Mouse (Mus musculus) limb, embryonic 13.5 days (tissue): ENCODE data around the gene Olfr1310. TPM values are rescaled to one million over a fixed set of nuclear protein-coding genes. Genes with fewer than 3 reads are reported as not detected.
"Not testable (repeated sequence)": the region's sequence is repeated elsewhere in the genome, so short reads cannot be mapped to it uniquely, and the experiment has no call there.

Source experiments
- ATAC-seq: fragments of 200-750 bp; cut with Nextera tagmentation; 2 replicates; pipeline ENCODE4 v1.8.0; 2017; ENCODE audit warnings: low read depth, moderate number of reproducible peaks, moderate TSS enrichment; ENCODE audit not compliant: low FRiP score
- H3K27ac ChIP-seq: fragments of 300-500 bp; sonication (generic); 2 replicates; pipeline ENCODE4 v1.5.1; 2015; ENCODE audit warnings: inconsistent platforms, mild to moderate bottlenecking, moderate library complexity
- H3K27me3 ChIP-seq: fragments of 300-500 bp; sonication (generic); 2 replicates; pipeline ENCODE4 v1.6.1; 2015; ENCODE audit warnings: mild to moderate bottlenecking, inconsistent platforms
- H3K36me3 ChIP-seq: fragments of 300-500 bp; sonication (generic); 2 replicates; pipeline ENCODE4 v1.6.1; 2015; ENCODE audit warnings: inconsistent platforms, mild to moderate bottlenecking, moderate library complexity
- H3K4me1 ChIP-seq: fragments of 300-500 bp; sonication (generic); 2 replicates; pipeline ENCODE4 v1.6.1; 2015; ENCODE audit warnings: inconsistent platforms
- H3K4me2 ChIP-seq: fragments of 300-500 bp; sonication (generic); replicated peaks from 2 replicates; pipeline ENCODE4 v1.6.1; 2015; ENCODE audit warnings: inconsistent platforms, mild to moderate bottlenecking, moderate library complexity
- H3K4me3 ChIP-seq: fragments of 300-500 bp; sonication (generic); 2 replicates; pipeline ENCODE4 v1.5.1; 2015; ENCODE audit warnings: moderate library complexity, mild to moderate bottlenecking, inconsistent platforms
- H3K9ac ChIP-seq: fragments of 300-500 bp; sonication (generic); 2 replicates; pipeline ENCODE4 v1.6.1; 2015; ENCODE audit warnings: mild to moderate bottlenecking, inconsistent platforms
- H3K9me3 ChIP-seq: fragments of 300-500 bp; sonication (generic); 2 replicates; pipeline ENCODE4 v1.6.1; 2016; ENCODE audit warnings: inconsistent platforms
- WGBS: fragments of 180-500 bp; shearing (Covaris S2); methylation state at CpG from one replicate; pipeline ENCODE4 v1.1.7; 2015; 5-methylcytosine and 5-hydroxymethylcytosine counted together
- polyA plus RNA-seq: library from polyadenylated mRNA; unstranded; fragments of >200 nt; fragmentation: Nextera tagmentation; extraction: Ambion mirVana; gene quantifications from 2 replicates; pipeline ENCODE4 v1.2.1, GENCODE M21; 2015

The Olfr1310 gene
- polyA plus RNA-seq = not detected in 2 replicates

DNA sequence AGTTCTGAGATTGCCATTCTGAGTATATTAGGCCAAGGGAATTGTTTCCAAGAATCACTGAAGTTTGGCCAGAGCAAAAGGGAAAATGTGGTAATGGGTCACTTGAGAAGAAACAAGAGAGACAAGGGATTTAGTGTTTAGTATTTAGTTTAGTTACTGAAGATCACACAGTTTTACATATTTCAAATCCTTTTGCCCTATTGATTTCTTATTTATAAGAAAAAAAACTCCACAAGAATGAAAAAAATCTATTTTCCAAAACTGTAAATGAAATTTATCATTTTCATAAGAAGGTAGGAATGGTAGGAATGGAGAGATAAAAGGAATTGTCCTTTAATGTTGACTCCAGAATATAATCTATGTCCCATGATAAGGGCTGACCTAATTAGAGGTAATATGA, at the start of gene Olfr1310:
TSS of gene Olfr1310 (minus strand) at position 101 of the 400 bp plus-strand sequence.
- Histone ChIP-seq H3K27me3 (no peaks in the 10 kb centered on the region), H3K4me3 (no peak within 1 kb of the TSS), H3K9me3 (no peaks in the 10 kb centered on the region), H3K27ac (no peak within 1 kb of the TSS), H3K36me3 (no peaks in the 10 kb centered on the region), H3K9ac (no peak within 1 kb of the TSS), H3K4me2 (no peak within 1 kb of the TSS), H3K4me1 (no peaks in the 10 kb centered on the region)
- no peak for ATAC-seq

DNA sequence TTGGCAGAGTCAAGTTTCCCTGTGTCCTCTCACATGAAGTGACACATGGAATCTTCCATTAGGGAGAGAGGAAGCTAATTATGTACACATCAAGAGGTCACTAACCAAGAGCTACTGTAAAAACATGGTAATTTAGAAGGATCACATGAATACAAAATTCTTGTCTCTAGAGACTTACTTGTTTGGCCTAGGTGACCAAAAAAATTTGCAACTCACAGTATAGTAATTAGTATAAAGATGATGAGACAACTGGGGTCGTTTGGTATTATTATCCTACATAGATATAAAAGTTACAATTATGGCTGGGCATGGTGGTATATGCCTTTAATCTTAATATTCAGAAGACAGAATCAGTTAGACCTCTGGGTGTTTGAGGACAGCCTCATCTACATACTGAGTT, 37.6 kb upstream of the Olfr1310 start, which contains the start of gene Olfr1312:
TSS of gene Olfr1312 (minus strand) at position 101 of the 400 bp plus-strand sequence.
- Histone ChIP-seq H3K4me3 (no peak within 1 kb of the TSS), H3K27me3 (no peaks in the 10 kb centered on the region), H3K36me3 (no peaks in the 10 kb centered on the region), H3K4me1 (no peaks in the 10 kb centered on the region), H3K4me2 (no peak within 1 kb of the TSS), H3K27ac (no peak within 1 kb of the TSS), H3K9ac (no peak within 1 kb of the TSS), H3K9me3 (no peaks in the 10 kb centered on the region)
- WGBS = 33% methylated on average over 1 of the region's 1 CpGs
- ATAC-seq = no peak

DNA sequence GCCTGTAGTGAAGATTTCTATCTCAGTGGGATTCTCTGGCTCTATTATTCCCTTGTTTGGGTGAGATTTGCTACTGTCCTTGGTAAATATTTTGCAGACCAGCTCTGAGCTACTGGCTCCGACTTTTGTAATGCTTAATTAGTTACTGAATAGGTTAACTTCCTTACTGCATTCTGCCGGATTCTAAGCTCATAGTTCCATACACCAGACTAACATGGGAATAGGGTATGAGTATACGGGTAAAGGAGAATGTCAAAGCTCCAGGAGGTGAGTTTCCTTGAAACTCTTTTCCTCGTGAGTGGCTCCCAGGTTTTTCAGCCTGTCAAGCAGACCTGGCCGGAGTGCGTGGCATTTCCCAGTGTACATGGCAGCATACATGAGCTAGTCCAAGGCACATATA, 14.5 kb upstream of the Olfr1310 start:
- not testable (repeated sequence) for H3K9ac ChIP-seq, H3K4me3 ChIP-seq, H3K27me3 ChIP-seq, H3K36me3 ChIP-seq, H3K27ac ChIP-seq, ATAC-seq, H3K4me2 ChIP-seq, H3K4me1 ChIP-seq, H3K9me3 ChIP-seq
- WGBS = 51% methylated on average over 6 of the region's 6 CpGs

DNA sequence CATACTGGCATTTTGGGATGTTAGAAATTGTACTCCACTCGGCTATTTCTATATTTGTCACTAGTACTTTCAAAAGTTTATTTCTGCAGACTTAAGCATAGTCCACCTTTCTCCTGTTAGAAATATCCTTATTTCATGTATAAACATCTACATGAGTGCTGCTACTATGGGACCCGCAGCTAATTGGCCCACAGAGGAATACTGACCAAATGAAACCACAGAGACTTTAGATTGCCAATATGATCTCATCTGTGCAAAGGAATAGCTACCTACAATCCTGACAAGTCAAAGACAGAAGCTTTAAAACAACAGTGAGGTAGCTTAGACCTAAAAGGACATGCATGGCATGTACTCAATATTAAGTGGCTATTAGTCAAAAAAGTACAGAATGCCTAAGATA, 11.8 kb upstream of the Olfr1310 start, which contains the start of gene Olfr1311:
TSS of gene Olfr1311 (minus strand) at position 101 of the 400 bp plus-strand sequence.
- no peaks in the 10 kb centered on the region for H3K36me3 ChIP-seq
- H3K9me3 ChIP-seq = no peaks in the 10 kb centered on the region
- no peak within 1 kb of the TSS for H3K4me2 ChIP-seq
- 85% methylated on average over 2 of the region's 2 CpGs for WGBS
- no peak within 1 kb of the TSS for H3K9ac ChIP-seq
- ATAC-seq = no peak
- no peaks in the 10 kb centered on the region for H3K27me3 ChIP-seq
- H3K4me1 ChIP-seq = no peaks in the 10 kb centered on the region
- H3K4me3 ChIP-seq = no peak within 1 kb of the TSS
- H3K27ac ChIP-seq = no peak within 1 kb of the TSS

DNA sequence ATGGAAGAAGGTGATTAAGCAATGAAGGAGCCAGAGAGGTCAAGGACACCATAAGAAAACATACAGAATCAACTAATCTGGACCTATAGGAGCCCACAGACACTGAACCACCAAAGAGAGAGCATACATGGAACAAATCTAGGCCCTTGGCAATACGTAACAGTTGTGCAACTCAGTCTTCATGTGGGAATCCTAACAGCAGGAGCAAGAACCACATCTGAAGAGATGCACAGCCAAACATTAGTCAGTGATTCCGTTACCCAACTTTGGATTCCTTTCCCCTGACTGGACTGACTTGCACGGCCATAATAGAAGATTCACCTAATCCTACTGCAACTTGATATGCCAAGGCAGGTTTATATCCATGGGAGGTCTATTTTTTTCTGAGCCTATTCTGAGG, 2.4 kb upstream of the Olfr1310 start:
- Histone ChIP-seq H3K4me3 (no peak overlapping the region), H3K9ac (no peak overlapping the region), H3K4me2 (no peak overlapping the region), H3K9me3 (no peaks in the 10 kb centered on the region), H3K27ac (no peak overlapping the region), H3K36me3 (no peaks in the 10 kb centered on the region), H3K27me3 (no peaks in the 10 kb centered on the region), H3K4me1 (no peaks in the 10 kb centered on the region)
- 78% methylated on average over 3 of the region's 3 CpGs for WGBS
- no peak for ATAC-seq

DNA sequence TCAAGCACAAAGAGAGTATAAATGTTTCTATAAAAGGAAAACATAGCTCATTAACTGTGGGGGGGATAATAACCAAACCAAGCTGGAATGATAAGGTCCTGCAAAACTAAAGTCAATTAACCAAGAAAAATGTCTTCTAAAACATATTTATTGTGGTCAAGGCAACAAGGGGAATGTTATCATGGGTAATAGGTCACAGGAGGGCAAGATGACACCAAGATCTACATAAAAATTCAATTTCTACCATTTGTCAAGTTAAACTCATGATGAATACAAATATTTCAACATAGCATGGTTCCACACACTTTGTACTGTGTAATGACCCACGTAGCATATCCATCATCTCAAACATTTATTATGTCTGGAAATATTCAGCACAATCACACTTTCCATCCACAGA, 22.3 kb downstream of the Olfr1310 start, which contains the start of gene Olfr1309:
TSS of gene Olfr1309 (minus strand) at position 101 of the 400 bp plus-strand sequence.
- no peak within 1 kb of the TSS for H3K27ac ChIP-seq
- H3K4me2 ChIP-seq = no peak within 1 kb of the TSS
- no peaks in the 10 kb centered on the region for H3K36me3 ChIP-seq
- ATAC-seq = no peak
- H3K9me3 ChIP-seq = no peaks in the 10 kb centered on the region
- H3K27me3 ChIP-seq = no peaks in the 10 kb centered on the region
- no peak within 1 kb of the TSS for H3K9ac ChIP-seq
- 52% methylated on average over 1 of the region's 1 CpGs for WGBS
- H3K4me3 ChIP-seq = no peak within 1 kb of the TSS
- H3K4me1 ChIP-seq = no peaks in the 10 kb centered on the region

DNA sequence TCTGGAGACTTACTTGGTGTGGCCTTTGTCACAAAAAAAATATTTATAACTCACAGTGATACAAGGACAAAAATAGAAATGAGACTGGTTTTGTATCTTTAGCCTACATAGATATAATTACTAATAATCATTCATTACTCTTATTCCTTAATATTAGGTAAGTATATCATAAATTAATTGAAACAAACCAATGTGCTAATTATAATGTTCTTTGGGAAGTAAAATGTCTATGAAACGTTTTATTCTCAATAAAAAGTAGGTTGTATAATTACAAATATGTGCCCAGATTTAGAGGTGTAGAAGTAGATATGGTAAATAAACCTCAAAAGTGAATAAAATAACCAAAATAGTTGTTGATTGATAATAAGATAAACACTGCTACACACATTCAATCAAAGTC, 47.7 kb downstream of the Olfr1310 start, which contains the start of gene Olfr1308:
TSS of gene Olfr1308 (minus strand) at position 101 of the 400 bp plus-strand sequence.
- no peak within 1 kb of the TSS for H3K4me3 ChIP-seq
- H3K9ac ChIP-seq = no peak within 1 kb of the TSS
- no peak within 1 kb of the TSS for H3K4me2 ChIP-seq
- H3K27me3 ChIP-seq = no peaks in the 10 kb centered on the region
- no peaks in the 10 kb centered on the region for H3K4me1 ChIP-seq
- 59% methylated on average over 1 of the region's 1 CpGs for WGBS
- H3K27ac ChIP-seq = no peak within 1 kb of the TSS
- H3K9me3 ChIP-seq = no peaks in the 10 kb centered on the region
- no peaks in the 10 kb centered on the region for H3K36me3 ChIP-seq
- ATAC-seq = no peak

Other genes starting within 250 kb of the Olfr1310 start
- not detected in 2 replicates for gene Olfr1302, start 235.3 kb downstream of the Olfr1310 start, polyA plus RNA-seq
- gene Olfr1303, start 192.4 kb downstream of the Olfr1310 start, polyA plus RNA-seq = not detected in 2 replicates
- gene Olfr1305, start 135.6 kb downstream of the Olfr1310 start, polyA plus RNA-seq = not detected in 2 replicates
- not detected in 2 replicates for gene Olfr1306, start 96.4 kb downstream of the Olfr1310 start, polyA plus RNA-seq
- gene Olfr1307, start 63.3 kb downstream of the Olfr1310 start, polyA plus RNA-seq = 0.01 TPM in 1 of 2 replicates, not detected in the other
- gene Olfr1308, start 47.8 kb downstream of the Olfr1310 start, polyA plus RNA-seq = not detected in 2 replicates
- gene Olfr1309, start 22.4 kb downstream of the Olfr1310 start, polyA plus RNA-seq = not detected in 2 replicates
- gene Olfr1311, start 11.7 kb upstream of the Olfr1310 start, polyA plus RNA-seq = not detected in 2 replicates
- gene Olfr1312, start 37.5 kb upstream of the Olfr1310 start, polyA plus RNA-seq = not detected in 2 replicates
- gene Olfr1313, start 65.1 kb upstream of the Olfr1310 start, polyA plus RNA-seq = not detected in 2 replicates
- gene Olfr1314, start 84.1 kb upstream of the Olfr1310 start, polyA plus RNA-seq = not detected in 2 replicates
- not detected in 2 replicates for gene Olfr1315-ps1, start 102.7 kb upstream of the Olfr1310 start, polyA plus RNA-seq
- not detected in 2 replicates for gene Olfr1316, start 122.3 kb upstream of the Olfr1310 start, polyA plus RNA-seq
- gene Olfr1317, start 127.6 kb upstream of the Olfr1310 start, polyA plus RNA-seq = not detected in 2 replicates
- gene Olfr1318, start 141.5 kb upstream of the Olfr1310 start, polyA plus RNA-seq = 0.08 TPM in 1 of 2 replicates, not detected in the other
- gene Lpcat4, start 226.8 kb upstream of the Olfr1310 start, polyA plus RNA-seq = 15.2 and 18.4 TPM in 2 replicates
- not detected in 2 replicates for gene Nutm1, start 246.6 kb upstream of the Olfr1310 start, polyA plus RNA-seq
- 189 and 193 TPM in 2 replicates for gene Nop10, start 249.2 kb upstream of the Olfr1310 start, polyA plus RNA-seq